Mouse (Mus musculus): ENCODE results near the gene Eef1e1. TPM values are rescaled to one million over a fixed set of nuclear protein-coding genes. Genes with fewer than 3 reads are reported as not detected.
A peak's percentile ranks its signal among the peaks of the same experiment; 100 is the strongest.
"Not testable (repeated sequence)": the region's sequence is repeated elsewhere in the genome, so short reads cannot be mapped to it uniquely, and the experiment has no call there.

Gene Eef1e1
- polyA plus RNA-seq (2014; fragmentation: Nextera tagmentation; extraction: Ambion mirVana): 46.8 and 53.4 TPM in 2 replicates

DNA sequence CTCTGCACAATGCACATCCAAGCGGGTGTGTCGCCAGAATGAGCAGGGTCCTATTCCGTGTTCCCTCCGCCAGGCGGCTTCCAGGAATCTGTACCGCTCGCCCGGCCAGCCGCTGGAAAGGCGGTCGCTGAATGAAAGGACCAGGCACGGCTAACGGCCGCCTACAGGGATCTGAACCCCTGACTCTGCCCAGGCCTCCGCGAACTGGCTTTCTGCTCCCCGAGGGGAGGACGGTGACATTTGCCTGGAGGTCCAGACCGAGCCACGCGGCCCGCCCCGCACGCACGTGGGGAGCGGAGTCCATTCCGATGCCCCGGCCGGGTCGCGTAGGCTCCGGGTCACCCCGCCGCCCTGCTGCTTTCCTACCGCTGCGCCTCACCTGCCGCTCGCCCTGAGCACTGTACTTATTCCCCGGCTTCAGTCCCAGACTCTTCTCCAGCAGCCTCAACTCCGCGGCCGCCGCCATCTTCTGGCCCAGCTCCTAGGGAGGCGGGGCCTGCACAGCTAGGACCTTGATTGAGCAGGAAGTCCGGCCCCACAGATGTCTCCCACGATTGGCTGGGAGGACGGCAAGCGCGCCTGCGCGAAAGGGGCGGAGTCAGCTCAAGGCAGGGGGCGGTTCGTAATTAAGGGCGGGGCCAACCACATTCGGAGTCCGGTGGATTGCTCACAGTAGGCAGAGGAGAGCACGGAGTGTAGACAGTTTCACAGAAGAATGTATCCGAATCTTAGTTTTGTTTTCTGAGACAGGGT, at the start of gene Eef1e1:
Gene Eef1e1 (minus strand): TSS at position 531 of the 753 bp plus-strand sequence.
- peaks cover 5% of the 10 kb centered on the region; the same call in 1 of the 2 replicates for H3K4me1 ChIP-seq (ENCODE audit: insufficient read depth)
- peak; percentile 85 for TF ChIP-seq CTCF (IDR thresholded peaks at IDR 0.05; ENCODE audit: low read depth)
- H3K4me3 ChIP-seq (ENCODE audit: low read depth, low read length): peak within 1 kb of the TSS; percentile 98
- peak; percentile 99 for ATAC-seq (ENCODE audit: insufficient read depth)
- peak within 1 kb of the TSS; percentile 81 for H3K4me2 ChIP-seq
- DNase-seq: peak; percentile 97
- peak within 1 kb of the TSS; percentile 91 for H3K9ac ChIP-seq
- no peaks in the 10 kb centered on the region for H3K9me3 ChIP-seq (ENCODE audit: low read depth, low read length)
- peaks cover 32% of the 10 kb centered on the region for H3K36me3 ChIP-seq (ENCODE audit: insufficient read depth)
- WGBS: under 1% methylated on average over 59 of the region's 59 CpGs
- no peaks in the 10 kb centered on the region for H3K27me3 ChIP-seq (ENCODE audit: insufficient read depth, low read length)
- H3K27ac ChIP-seq (ENCODE audit: low read depth): peak within 1 kb of the TSS; percentile 82

DNA sequence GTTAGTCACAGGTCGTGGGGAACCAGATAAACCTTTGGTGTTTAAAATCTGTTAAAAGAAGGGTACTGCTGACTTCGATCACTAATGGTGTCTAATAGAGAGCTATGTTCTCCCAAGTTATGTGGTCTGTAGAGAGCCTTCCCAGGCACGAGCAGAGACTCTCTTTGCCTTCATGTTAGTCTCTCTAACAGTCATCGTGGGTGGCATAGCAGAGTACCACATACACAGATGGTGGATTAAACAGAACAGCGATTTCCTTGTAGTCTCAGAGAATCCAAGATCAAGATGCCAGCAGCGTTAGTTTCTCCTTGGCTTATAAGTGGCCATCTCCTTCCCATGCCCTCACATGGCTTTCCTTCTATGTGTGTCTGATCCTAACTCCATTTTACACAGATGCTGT, 32.0 kb upstream of the Eef1e1 start:
- Histone ChIP-seq H3K27ac (ENCODE audit: low read depth) (no peak overlapping the region), H3K4me3 (ENCODE audit: low read depth, low read length) (no peak overlapping the region), H3K27me3 (ENCODE audit: insufficient read depth, low read length) (no peaks in the 10 kb centered on the region), H3K9me3 (ENCODE audit: low read depth, low read length) (no peaks in the 10 kb centered on the region), H3K4me1 (ENCODE audit: insufficient read depth) (no peaks in the 10 kb centered on the region), H3K9ac (no peak overlapping the region), H3K4me2 (no peak overlapping the region), H3K36me3 (ENCODE audit: insufficient read depth) (no peaks in the 10 kb centered on the region)
- ATAC-seq (ENCODE audit: insufficient read depth) (no peak), DNase-seq (no peak)
- 67% methylated on average over 6 of the region's 6 CpGs for WGBS
- no peak for TF ChIP-seq CTCF (IDR thresholded peaks at IDR 0.05; ENCODE audit: low read depth)

DNA sequence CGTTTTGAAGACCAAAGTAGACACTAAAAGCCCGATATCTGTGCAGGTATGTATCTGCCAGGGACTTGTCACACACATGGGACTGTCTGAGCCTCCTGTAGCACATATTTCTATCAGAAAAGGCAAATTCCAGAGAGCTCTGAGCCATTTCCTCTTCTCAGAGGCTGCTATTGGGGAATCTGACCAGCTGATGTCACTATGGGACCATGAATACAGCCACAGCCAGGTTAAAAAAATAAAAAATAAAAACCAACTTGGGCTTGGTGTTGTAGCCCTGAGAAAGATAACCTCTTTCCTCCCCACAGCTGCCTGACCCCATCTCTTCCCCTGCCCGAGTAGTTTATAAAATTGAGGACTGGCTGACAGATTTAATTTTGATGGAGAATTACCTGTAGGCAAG, 31.2 kb upstream of the Eef1e1 start:
- peak; percentile 74 for DNase-seq
- 38% methylated on average over 3 of the region's 3 CpGs for WGBS
- TF ChIP-seq CTCF (IDR thresholded peaks at IDR 0.05; ENCODE audit: low read depth): peak; percentile 61

GRCm38 (mm10) chr13:38688761-38689160, 29.9 kb upstream of the Eef1e1 start:
- Histone ChIP-seq H3K36me3 (ENCODE audit: insufficient read depth) (no peaks in the 10 kb centered on the region), H3K27ac (ENCODE audit: low read depth) (no peak overlapping the region), H3K27me3 (ENCODE audit: insufficient read depth, low read length) (no peaks in the 10 kb centered on the region), H3K9ac (no peak overlapping the region), H3K4me2 (no peak overlapping the region), H3K9me3 (ENCODE audit: low read depth, low read length) (no peaks in the 10 kb centered on the region), H3K4me3 (ENCODE audit: low read depth, low read length) (no peak overlapping the region), H3K4me1 (ENCODE audit: insufficient read depth) (no peaks in the 10 kb centered on the region)
- no peak for TF ChIP-seq CTCF (IDR thresholded peaks at IDR 0.05; ENCODE audit: low read depth)
- no peak for DNase-seq
- no peak for ATAC-seq (ENCODE audit: insufficient read depth)
- 86% methylated on average over 11 of the region's 11 CpGs for WGBS

More for the DNA sequence above, 31.2 kb upstream of the Eef1e1 start:
- Histone ChIP-seq H3K4me2 (no peak overlapping the region), H3K4me1 (ENCODE audit: insufficient read depth) (no peaks in the 10 kb centered on the region), H3K27ac (ENCODE audit: low read depth) (no peak overlapping the region), H3K36me3 (ENCODE audit: insufficient read depth) (no peaks in the 10 kb centered on the region), H3K27me3 (ENCODE audit: insufficient read depth, low read length) (no peaks in the 10 kb centered on the region), H3K4me3 (ENCODE audit: low read depth, low read length) (no peak overlapping the region), H3K9me3 (ENCODE audit: low read depth, low read length) (no peaks in the 10 kb centered on the region), H3K9ac (no peak overlapping the region)
- ATAC-seq (ENCODE audit: insufficient read depth): no peak

GRCm38 (mm10) chr13:38672336-38672735, 13.5 kb upstream of the Eef1e1 start:
- Histone ChIP-seq H3K4me1 (ENCODE audit: insufficient read depth) (no peaks in the 10 kb centered on the region), H3K9ac (no peak overlapping the region), H3K36me3 (ENCODE audit: insufficient read depth) (no peaks in the 10 kb centered on the region), H3K27me3 (ENCODE audit: insufficient read depth, low read length) (no peaks in the 10 kb centered on the region), H3K4me2 (no peak overlapping the region), H3K9me3 (ENCODE audit: low read depth, low read length) (no peaks in the 10 kb centered on the region), H3K27ac (ENCODE audit: low read depth) (no peak overlapping the region), H3K4me3 (ENCODE audit: low read depth, low read length) (no peak overlapping the region)
- WGBS: 75% methylated on average over 9 of the region's 9 CpGs
- no peak for TF ChIP-seq CTCF (IDR thresholded peaks at IDR 0.05; ENCODE audit: low read depth)
- ATAC-seq (ENCODE audit: insufficient read depth) (no peak), DNase-seq (no peak)

- H3K36me3 ChIP-seq (ENCODE audit: insufficient read depth); H3K27me3 ChIP-seq (ENCODE audit: insufficient read depth, low read length); H3K9ac ChIP-seq; H3K27ac ChIP-seq (ENCODE audit: low read depth); H3K4me1 ChIP-seq (ENCODE audit: insufficient read depth); H3K4me2 ChIP-seq; DNase-seq; H3K9me3 ChIP-seq (ENCODE audit: low read depth, low read length); H3K4me3 ChIP-seq (ENCODE audit: low read depth, low read length); ATAC-seq (ENCODE audit: insufficient read depth): not testable (repeated sequence)
- WGBS: 86% methylated on average over 6 of the region's 6 CpGs
Measured at GRCm38 (mm10) chr13:38671451-38671850, 12.6 kb upstream of the Eef1e1 start.

DNA sequence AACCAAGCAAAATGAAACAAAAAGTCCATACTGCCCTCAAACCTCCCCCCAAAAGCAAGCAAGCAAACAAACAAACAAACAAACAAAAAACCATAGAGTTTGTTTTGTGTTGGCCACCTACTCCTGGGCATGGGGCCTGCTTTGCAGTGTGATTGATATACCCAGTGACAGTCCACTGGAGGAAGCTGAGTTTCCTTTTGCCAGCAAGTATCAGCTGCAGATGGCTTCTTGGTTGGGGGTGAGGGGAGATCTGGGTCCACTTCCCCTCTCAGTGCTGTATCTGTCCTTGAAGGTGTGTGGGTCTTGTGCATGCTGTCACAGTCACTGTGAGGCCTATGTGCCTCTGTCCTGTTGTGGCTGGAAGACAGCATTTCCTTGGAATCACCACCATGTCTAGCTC, 11.2 kb upstream of the Eef1e1 start:
- Histone ChIP-seq H3K4me2 (no peak overlapping the region), H3K36me3 (ENCODE audit: insufficient read depth) (no peaks in the 10 kb centered on the region), H3K9ac (no peak overlapping the region), H3K27ac (ENCODE audit: low read depth) (no peak overlapping the region), H3K27me3 (ENCODE audit: insufficient read depth, low read length) (no peaks in the 10 kb centered on the region), H3K4me3 (ENCODE audit: low read depth, low read length) (no peak overlapping the region), H3K9me3 (ENCODE audit: low read depth, low read length) (no peaks in the 10 kb centered on the region), H3K4me1 (ENCODE audit: insufficient read depth) (no peaks in the 10 kb centered on the region)
- no peak for ATAC-seq (ENCODE audit: insufficient read depth)
- TF ChIP-seq CTCF (IDR thresholded peaks at IDR 0.05; ENCODE audit: low read depth): no peak
- DNase-seq: no peak
